Mouse (Mus musculus) stomach, embryonic 14.5 days (tissue): ENCODE data around the gene Vapb. TPM values are rescaled to one million over a fixed set of nuclear protein-coding genes. Genes with fewer than 3 reads are reported as not detected.

Experiments used
- ATAC-seq: fragments of 200-750 bp; cut with Nextera tagmentation; 2 replicates; pipeline ENCODE4 v1.8.0; 2017; ENCODE audit warnings: low read depth, moderate TSS enrichment; ENCODE audit not compliant: insufficient number of reproducible peaks, insufficient read depth, low FRiP score
- H3K27ac ChIP-seq: fragments of 300-500 bp; sonication (generic); 2 replicates; pipeline ENCODE4 v1.5.1; 2014; ENCODE audit warnings: mild to moderate bottlenecking, low read length, moderate library complexity, mixed read lengths
- H3K27me3 ChIP-seq: fragments of 300-500 bp; sonication (generic); 2 replicates; pipeline ENCODE4 v1.6.1; 2014; ENCODE audit warnings: low read length, control low read depth, mixed read lengths; ENCODE audit not compliant: control insufficient read depth, insufficient read depth
- H3K36me3 ChIP-seq: fragments of 300-500 bp; sonication (generic); 2 replicates; pipeline ENCODE4 v1.6.1; 2014; ENCODE audit warnings: mild to moderate bottlenecking, control low read depth, low read length, moderate library complexity, mixed read lengths; ENCODE audit not compliant: control insufficient read depth, insufficient read depth
- H3K4me1 ChIP-seq: fragments of 300-500 bp; sonication (generic); 2 replicates; pipeline ENCODE4 v1.6.1; 2014; ENCODE audit warnings: low read length, control low read depth, mixed read lengths; ENCODE audit not compliant: control insufficient read depth, insufficient read depth
- H3K4me2 ChIP-seq: fragments of 300-500 bp; sonication (generic); replicated peaks from 2 replicates; pipeline ENCODE4 v1.6.1; 2014; ENCODE audit warnings: low read depth, low read length, control low read depth
- H3K4me3 ChIP-seq: fragments of 300-500 bp; sonication (generic); 2 replicates; pipeline ENCODE4 v1.5.1; 2014; ENCODE audit warnings: low read depth, low read length, control low read depth
- H3K9ac ChIP-seq: fragments of 300-500 bp; sonication (generic); replicated peaks from 2 replicates; pipeline ENCODE4 v1.6.1; 2014; ENCODE audit warnings: low read depth, mild to moderate bottlenecking, control low read depth, low read length, moderate library complexity, mixed read lengths
- H3K9me3 ChIP-seq: fragments of 300-500 bp; sonication (generic); 2 replicates; pipeline ENCODE4 v1.6.1; 2016; ENCODE audit warnings: low read depth, low read length, control low read depth; ENCODE audit not compliant: control insufficient read depth
- WGBS: fragments of 180-500 bp; shearing (Covaris S2); extraction: QIAGEN DNeasy Blood & Tissue Kit; methylation state at CpG from one replicate; pipeline ENCODE4 v1.1.7; 2014; 5-methylcytosine and 5-hydroxymethylcytosine counted together
- polyA plus RNA-seq: library from polyadenylated mRNA; unstranded; fragments of >200 nt; fragmentation: Nextera tagmentation; extraction: Ambion mirVana; gene quantifications from 2 replicates; pipeline ENCODE4 v1.2.1, GENCODE M21; 2014

Vapb gene
- polyA plus RNA-seq, 1 experiment from 2014 or later = 13.4 TPM

DNA sequence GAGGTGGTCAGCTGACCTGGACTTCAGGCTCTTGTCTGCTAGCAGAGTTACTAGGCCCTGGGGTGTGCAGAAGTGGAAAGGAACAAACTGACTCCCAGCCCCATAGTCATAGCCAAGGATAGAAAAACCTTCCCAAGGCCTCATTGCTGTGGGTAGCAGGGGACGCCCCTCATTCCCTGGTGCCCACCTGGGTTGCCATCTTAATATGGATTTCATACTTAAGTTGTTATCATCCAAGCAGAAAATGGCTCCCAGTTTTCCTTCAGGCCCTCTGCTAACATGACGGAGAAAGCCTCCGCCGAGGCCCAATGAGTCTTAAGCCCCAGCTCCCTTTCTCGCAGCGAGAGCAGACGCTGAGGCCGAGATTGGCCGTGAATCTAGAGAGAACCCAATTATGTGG is 63.3 kb downstream of the Vapb start:
- no peaks in the 10 kb centered on the region for H3K27me3 ChIP-seq
- H3K4me1 ChIP-seq = 0 out of 2 replicates have a peak, but pooled peaks cover 7% of the 10 kb centered on the region
- no peak for ATAC-seq
- no peak overlapping the region for H3K27ac ChIP-seq
- WGBS = 91% methylated on average over 9 of the region's 9 CpGs
- H3K4me3 ChIP-seq = no peak overlapping the region
- H3K9ac ChIP-seq = no peak overlapping the region
- no peaks in the 10 kb centered on the region for H3K36me3 ChIP-seq
- H3K4me2 ChIP-seq = no peak overlapping the region
- H3K9me3 ChIP-seq = no peaks in the 10 kb centered on the region

GRCm38 (mm10) chr2:173801405-173801876 is 64.1 kb downstream of the Vapb start:
- Histone ChIP-seq H3K27ac (no peak overlapping the region; the same call in 1 of the 2 replicates), H3K27me3 (no peaks in the 10 kb centered on the region), H3K9me3 (no peaks in the 10 kb centered on the region), H3K9ac (no peak overlapping the region), H3K4me1 (0 out of 2 replicates have a peak, but pooled peaks cover 7% of the 10 kb centered on the region), H3K4me2 (no peak overlapping the region), H3K4me3 (no peak overlapping the region), H3K36me3 (no peaks in the 10 kb centered on the region)
- WGBS = 42% methylated on average over 10 of the region's 11 CpGs
- ATAC-seq = peak; percentile 40; the same call in 1 of the 2 replicates

DNA sequence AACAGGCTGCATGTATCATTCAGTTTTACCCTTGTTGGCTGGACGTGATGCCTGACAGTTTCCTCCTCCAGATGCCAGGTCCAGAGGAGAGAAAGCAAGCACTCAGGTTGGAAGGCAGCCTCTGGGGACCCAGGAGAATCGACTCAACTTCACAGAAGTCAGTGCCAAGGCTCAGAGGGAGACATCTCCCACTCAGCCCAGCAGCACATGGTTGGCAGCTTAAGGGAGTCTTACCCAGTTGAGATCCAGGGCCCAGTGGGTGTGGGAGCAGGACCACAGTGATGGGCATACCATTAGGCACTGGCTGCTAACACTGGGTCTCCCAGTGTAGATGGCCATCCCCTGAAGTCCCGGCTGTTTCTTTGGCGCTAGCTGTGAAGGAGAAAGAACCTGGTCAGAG is 64.9 kb downstream of the Vapb start:
- Histone ChIP-seq H3K9ac (no peak overlapping the region), H3K4me1 (0 out of 2 replicates have a peak, but pooled peaks cover 7% of the 10 kb centered on the region), H3K4me3 (no peak overlapping the region), H3K27me3 (no peaks in the 10 kb centered on the region), H3K4me2 (no peak overlapping the region), H3K36me3 (no peaks in the 10 kb centered on the region), H3K27ac (no peak overlapping the region), H3K9me3 (no peaks in the 10 kb centered on the region)
- no peak for ATAC-seq
- WGBS = 81% methylated on average over 4 of the region's 4 CpGs

DNA sequence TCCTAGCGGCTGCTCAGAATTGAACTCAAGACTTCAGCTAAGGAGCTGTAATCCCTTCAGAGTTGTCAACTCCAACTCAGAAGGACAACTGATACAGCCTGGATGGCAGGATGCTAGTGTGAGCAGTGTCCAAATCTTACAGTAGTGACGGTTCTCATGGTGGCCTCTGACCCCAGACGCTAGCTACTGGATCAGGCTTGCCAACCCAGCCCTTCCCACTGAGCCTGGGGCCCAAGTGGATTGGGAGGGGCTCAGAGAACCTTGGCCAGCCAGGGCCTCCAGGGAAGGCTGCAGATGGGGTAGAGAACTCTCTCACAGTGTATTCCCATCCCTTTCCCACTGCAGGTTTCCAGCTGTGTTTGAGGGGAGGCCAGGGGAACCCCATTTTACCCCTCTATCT is 65.6 kb downstream of the Vapb start:
- no peaks in the 10 kb centered on the region for H3K36me3 ChIP-seq
- H3K9me3 ChIP-seq = no peaks in the 10 kb centered on the region
- 0 out of 2 replicates have a peak, but pooled peaks cover 7% of the 10 kb centered on the region for H3K4me1 ChIP-seq
- WGBS = 69% methylated on average over 3 of the region's 3 CpGs
- no peak for ATAC-seq
- no peak overlapping the region for H3K9ac ChIP-seq
- H3K27ac ChIP-seq = no peak overlapping the region
- no peaks in the 10 kb centered on the region for H3K27me3 ChIP-seq
- no peak overlapping the region for H3K4me2 ChIP-seq
- H3K4me3 ChIP-seq = no peak overlapping the region

DNA sequence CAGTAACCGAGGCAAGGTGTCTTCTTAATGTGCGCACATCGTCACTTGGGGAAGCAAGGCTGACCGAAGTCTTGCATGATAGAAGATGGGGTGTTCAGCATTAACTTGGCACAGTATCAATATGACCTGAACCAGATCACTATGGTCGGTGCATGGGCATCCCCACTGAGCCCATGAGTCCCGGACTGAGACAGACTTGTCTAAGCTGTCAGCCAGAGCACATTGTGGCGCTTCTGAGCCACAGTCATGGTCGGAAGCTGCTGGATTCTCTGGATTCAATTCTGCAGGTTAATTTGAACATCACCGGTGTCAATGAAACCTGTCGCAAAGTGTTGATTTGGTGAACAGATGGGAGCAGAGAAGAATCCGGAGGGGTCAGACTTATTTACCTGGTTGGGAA is 66.5 kb downstream of the Vapb start:
- Histone ChIP-seq H3K9me3 (no peaks in the 10 kb centered on the region), H3K4me3 (no peak overlapping the region), H3K27me3 (no peaks in the 10 kb centered on the region), H3K27ac (no peak overlapping the region), H3K4me2 (no peak overlapping the region), H3K36me3 (no peaks in the 10 kb centered on the region), H3K4me1 (0 out of 2 replicates have a peak, but pooled peaks cover 7% of the 10 kb centered on the region), H3K9ac (no peak overlapping the region)
- 94% methylated on average over 11 of the region's 11 CpGs for WGBS
- ATAC-seq = no peak

DNA sequence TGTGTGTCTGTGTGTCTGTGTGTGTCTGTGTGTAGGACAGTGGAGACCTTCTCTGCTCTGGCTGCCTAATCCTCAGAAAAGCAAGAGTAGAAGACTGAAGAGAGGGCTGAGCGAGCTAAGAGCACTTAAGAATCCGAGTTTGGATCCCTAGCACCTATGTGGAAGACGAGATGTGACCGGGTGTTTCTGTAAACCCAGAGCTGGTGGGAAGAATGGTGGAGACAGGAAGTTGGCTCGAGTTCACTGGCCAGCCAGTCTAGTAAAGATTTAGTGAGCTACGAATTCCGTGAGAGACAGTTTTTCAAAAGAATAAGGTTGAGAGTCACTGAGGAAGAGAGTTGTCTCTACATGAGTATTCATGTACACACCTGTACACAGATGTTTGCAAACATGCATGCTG is 69.3 kb downstream of the Vapb start:
- no peak overlapping the region for H3K4me3 ChIP-seq
- no peak for ATAC-seq
- no peak overlapping the region for H3K4me2 ChIP-seq
- WGBS = 58% methylated on average over 7 of the region's 7 CpGs
- no peaks in the 10 kb centered on the region for H3K9me3 ChIP-seq
- H3K27me3 ChIP-seq = no peaks in the 10 kb centered on the region
- no peak overlapping the region for H3K9ac ChIP-seq
- H3K4me1 ChIP-seq = 0 out of 2 replicates have a peak, but pooled peaks cover 2% of the 10 kb centered on the region
- H3K36me3 ChIP-seq = no peaks in the 10 kb centered on the region
- no peak overlapping the region for H3K27ac ChIP-seq

GRCm38 (mm10) chr2:173808942-173809341 is 71.6 kb downstream of the Vapb start:
- Histone ChIP-seq H3K4me3 (no peak overlapping the region), H3K4me1 (no peaks in the 10 kb centered on the region), H3K27ac (no peak overlapping the region), H3K9ac (no peak overlapping the region), H3K4me2 (no peak overlapping the region), H3K9me3 (no peaks in the 10 kb centered on the region), H3K27me3 (no peaks in the 10 kb centered on the region), H3K36me3 (no peaks in the 10 kb centered on the region)
- ATAC-seq = no peak
- 71% methylated on average over 7 of the region's 7 CpGs for WGBS

- no peaks in the 10 kb centered on the region for H3K36me3 ChIP-seq
- 62% methylated on average over 15 of the region's 15 CpGs for WGBS
- no peak overlapping the region for H3K9ac ChIP-seq
- no peak for ATAC-seq
- H3K4me3 ChIP-seq = no peak overlapping the region
- H3K27me3 ChIP-seq = no peaks in the 10 kb centered on the region
- no peaks in the 10 kb centered on the region for H3K4me1 ChIP-seq
- no peak overlapping the region for H3K4me2 ChIP-seq
- H3K27ac ChIP-seq = no peak overlapping the region
- no peaks in the 10 kb centered on the region for H3K9me3 ChIP-seq
Observed at GRCm38 (mm10) chr2:173810036-173810850, 72.9 kb downstream of the Vapb start.

DNA sequence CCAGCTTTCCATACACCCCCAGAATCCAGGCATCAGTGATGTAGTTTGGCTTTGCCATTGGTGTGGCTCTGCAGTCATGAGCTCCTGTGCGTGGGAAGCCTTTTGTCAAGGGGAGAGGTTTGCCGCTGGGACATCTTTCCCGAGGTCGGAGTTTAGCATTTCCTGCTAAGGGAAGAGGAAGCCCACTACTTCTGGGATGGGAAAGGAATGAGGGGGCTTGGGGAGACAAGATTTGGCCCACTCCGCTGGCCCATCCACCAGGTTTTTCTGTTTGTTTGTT is 73.5 kb downstream of the Vapb start:
- WGBS = 77% methylated on average over 5 of the region's 5 CpGs
- Histone ChIP-seq H3K36me3 (no peaks in the 10 kb centered on the region), H3K4me3 (no peak overlapping the region), H3K27me3 (no peaks in the 10 kb centered on the region), H3K27ac (no peak overlapping the region), H3K4me2 (no peak overlapping the region), H3K9me3 (no peaks in the 10 kb centered on the region), H3K9ac (no peak overlapping the region), H3K4me1 (no peaks in the 10 kb centered on the region)
- no peak for ATAC-seq
